Mouse (Mus musculus) limb, embryonic 13.5 days (tissue): ENCODE measurements around the gene Pomt2. TPM values are rescaled to one million over a fixed set of nuclear protein-coding genes. Genes with fewer than 3 reads are reported as not detected.

Experiments
- ATAC-seq: fragments of 200-750 bp; cut with Nextera tagmentation; 2 replicates; pipeline ENCODE4 v1.8.0; 2017; ENCODE audit warnings: low read depth, moderate number of reproducible peaks, moderate TSS enrichment; ENCODE audit not compliant: low FRiP score
- H3K27ac ChIP-seq: fragments of 300-500 bp; sonication (generic); 2 replicates; pipeline ENCODE4 v1.5.1; 2015; ENCODE audit warnings: inconsistent platforms, mild to moderate bottlenecking, moderate library complexity
- H3K27me3 ChIP-seq: fragments of 300-500 bp; sonication (generic); 2 replicates; pipeline ENCODE4 v1.6.1; 2015; ENCODE audit warnings: mild to moderate bottlenecking, inconsistent platforms
- H3K36me3 ChIP-seq: fragments of 300-500 bp; sonication (generic); 2 replicates; pipeline ENCODE4 v1.6.1; 2015; ENCODE audit warnings: inconsistent platforms, mild to moderate bottlenecking, moderate library complexity
- H3K4me1 ChIP-seq: fragments of 300-500 bp; sonication (generic); 2 replicates; pipeline ENCODE4 v1.6.1; 2015; ENCODE audit warnings: inconsistent platforms
- H3K4me2 ChIP-seq: fragments of 300-500 bp; sonication (generic); replicated peaks from 2 replicates; pipeline ENCODE4 v1.6.1; 2015; ENCODE audit warnings: inconsistent platforms, mild to moderate bottlenecking, moderate library complexity
- H3K4me3 ChIP-seq: fragments of 300-500 bp; sonication (generic); 2 replicates; pipeline ENCODE4 v1.5.1; 2015; ENCODE audit warnings: moderate library complexity, mild to moderate bottlenecking, inconsistent platforms
- H3K9ac ChIP-seq: fragments of 300-500 bp; sonication (generic); 2 replicates; pipeline ENCODE4 v1.6.1; 2015; ENCODE audit warnings: mild to moderate bottlenecking, inconsistent platforms
- H3K9me3 ChIP-seq: fragments of 300-500 bp; sonication (generic); 2 replicates; pipeline ENCODE4 v1.6.1; 2016; ENCODE audit warnings: inconsistent platforms
- WGBS: fragments of 180-500 bp; shearing (Covaris S2); methylation state at CpG from one replicate; pipeline ENCODE4 v1.1.7; 2015; 5-methylcytosine and 5-hydroxymethylcytosine counted together
- polyA plus RNA-seq: library from polyadenylated mRNA; unstranded; fragments of >200 nt; fragmentation: Nextera tagmentation; extraction: Ambion mirVana; gene quantifications from 2 replicates; pipeline ENCODE4 v1.2.1, GENCODE M21; 2015

Gene Pomt2
- polyA plus RNA-seq, 1 experiment from 2014 or later, result 17.6 TPM

DNA sequence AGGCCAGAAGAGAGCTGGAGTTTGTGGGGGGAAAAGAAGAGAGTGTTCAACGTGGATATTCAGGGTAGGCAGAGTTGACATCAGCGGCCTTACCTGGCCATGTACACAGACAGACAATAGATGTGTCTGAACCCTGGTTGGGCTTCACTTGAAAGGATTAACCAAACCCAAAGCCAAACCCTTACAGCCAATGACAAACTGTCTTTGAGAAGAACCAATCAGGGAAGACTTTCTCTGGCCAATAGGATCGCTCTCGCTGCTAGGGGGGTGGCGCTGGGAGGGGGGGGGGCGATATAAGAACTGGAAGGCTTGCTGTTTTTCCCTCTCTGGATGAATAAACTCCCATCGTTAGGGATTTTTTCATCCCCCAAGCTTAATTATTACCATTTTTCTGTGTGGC is 60.5 kb downstream of the Pomt2 start:
- Histone ChIP-seq H3K4me3 (no peak overlapping the region), H3K27ac (no peak overlapping the region), H3K27me3 (peaks cover 4% of the 10 kb centered on the region; the same call in 1 of the 2 replicates), H3K4me1 (no peaks in the 10 kb centered on the region), H3K9me3 (no peaks in the 10 kb centered on the region), H3K36me3 (no peaks in the 10 kb centered on the region), H3K4me2 (no peak overlapping the region), H3K9ac (no peak overlapping the region)
- ATAC-seq, result no peak
- 63% methylated on average over 7 of the region's 7 CpGs for WGBS

DNA sequence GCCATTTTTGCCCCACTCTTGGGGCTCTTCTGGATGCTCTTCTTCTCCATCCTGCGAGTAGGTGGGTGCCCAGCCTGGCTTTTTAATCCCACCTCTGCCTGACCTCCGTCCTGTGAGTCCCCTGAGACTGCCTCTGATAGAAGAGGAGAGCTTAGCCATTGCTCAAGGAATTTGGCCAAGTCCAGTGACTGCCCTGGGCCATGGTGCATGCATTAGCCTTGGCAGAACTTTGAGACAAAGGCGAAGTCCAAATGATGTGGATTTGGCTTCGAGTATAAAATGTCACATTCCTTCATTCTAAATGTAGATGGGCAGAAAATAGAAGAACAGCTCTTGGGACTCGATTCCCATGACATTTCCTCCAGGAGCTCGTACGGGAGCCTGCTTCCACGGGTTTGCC is 65.0 kb downstream of the Pomt2 start:
- H3K4me1 ChIP-seq, result no peaks in the 10 kb centered on the region
- H3K4me3 ChIP-seq, result no peak overlapping the region
- no peak for ATAC-seq
- no peak overlapping the region for H3K4me2 ChIP-seq
- H3K9ac ChIP-seq, result no peak overlapping the region
- H3K9me3 ChIP-seq, result no peaks in the 10 kb centered on the region
- no peak overlapping the region for H3K27ac ChIP-seq
- 80% methylated on average over 8 of the region's 8 CpGs for WGBS
- no peaks in the 10 kb centered on the region for H3K36me3 ChIP-seq
- H3K27me3 ChIP-seq, result peaks cover 4% of the 10 kb centered on the region; the same call in 1 of the 2 replicates

DNA sequence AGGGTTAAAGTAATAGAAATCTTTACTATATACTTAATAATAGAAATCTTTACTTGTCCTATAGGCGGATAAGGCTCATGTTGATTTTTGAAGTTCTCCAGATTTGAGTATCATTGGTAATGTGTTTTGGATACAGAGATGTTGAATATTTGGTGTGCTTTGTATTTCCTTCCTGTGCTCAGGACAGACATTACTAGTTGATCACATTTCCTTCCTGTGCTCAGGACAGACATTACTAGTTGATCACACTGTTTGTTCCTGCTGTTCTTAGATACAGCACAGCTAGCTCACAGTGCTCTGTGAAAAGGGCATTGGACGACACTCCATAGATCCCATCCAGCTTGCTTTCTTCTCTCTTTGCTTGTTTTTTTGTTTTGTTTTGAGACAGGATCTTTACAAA is 71.2 kb downstream of the Pomt2 start:
- Histone ChIP-seq H3K27me3 (no peaks in the 10 kb centered on the region), H3K4me3 (no peak overlapping the region), H3K9me3 (no peaks in the 10 kb centered on the region), H3K4me2 (no peak overlapping the region), H3K27ac (no peak overlapping the region), H3K36me3 (no peaks in the 10 kb centered on the region), H3K9ac (no peak overlapping the region), H3K4me1 (no peaks in the 10 kb centered on the region)
- no peak for ATAC-seq
- WGBS, result 80% methylated on average over 2 of the region's 2 CpGs

DNA sequence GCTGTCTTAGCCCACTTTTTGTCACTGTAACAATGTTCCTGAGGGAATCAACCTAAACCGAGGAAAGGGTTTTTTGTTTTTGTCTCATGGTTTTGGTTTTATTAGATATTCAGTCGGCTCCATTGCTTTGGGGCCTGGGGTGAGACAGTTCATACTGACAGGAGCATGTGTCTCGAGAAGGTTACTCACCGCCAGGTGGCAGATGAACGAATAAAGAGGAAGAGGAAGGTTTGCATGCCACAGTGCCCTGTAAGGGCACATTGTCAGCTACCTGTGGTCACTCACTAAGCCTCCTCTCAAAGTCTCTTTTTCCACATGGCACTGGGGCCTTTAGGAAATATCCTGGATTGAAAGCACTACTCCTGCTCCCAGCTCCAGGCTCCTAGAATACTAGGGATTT is 77.2 kb downstream of the Pomt2 start:
- no peaks in the 10 kb centered on the region for H3K27me3 ChIP-seq
- no peak for ATAC-seq
- WGBS, result 65% methylated on average over 5 of the region's 5 CpGs
- H3K27ac ChIP-seq, result no peak overlapping the region
- no peaks in the 10 kb centered on the region for H3K9me3 ChIP-seq
- no peaks in the 10 kb centered on the region for H3K4me1 ChIP-seq
- no peak overlapping the region for H3K4me2 ChIP-seq
- no peaks in the 10 kb centered on the region for H3K36me3 ChIP-seq
- H3K4me3 ChIP-seq, result no peak overlapping the region
- no peak overlapping the region for H3K9ac ChIP-seq

DNA sequence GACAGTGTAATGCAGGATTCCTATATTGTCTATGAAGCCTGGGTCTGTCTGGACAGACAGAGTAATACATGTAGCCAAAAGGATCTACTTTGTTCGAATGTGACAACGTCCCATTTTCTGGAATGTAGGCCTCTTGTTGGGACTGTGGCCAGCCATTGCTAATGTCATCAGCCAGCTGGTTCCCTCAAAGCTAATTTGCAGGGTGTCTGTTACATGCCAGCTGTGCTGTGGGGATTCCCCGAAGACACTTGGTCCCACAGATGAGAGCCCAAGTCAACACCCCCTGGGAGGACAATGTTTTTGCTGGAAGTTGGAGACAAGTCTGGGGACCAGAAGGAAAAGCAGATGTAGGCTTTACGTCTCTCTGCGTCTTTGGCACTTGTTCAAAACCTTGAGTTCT is 81.3 kb downstream of the Pomt2 start:
- no peak overlapping the region for H3K4me2 ChIP-seq
- H3K9me3 ChIP-seq, result no peaks in the 10 kb centered on the region
- ATAC-seq, result no peak
- H3K9ac ChIP-seq, result no peak overlapping the region
- no peak overlapping the region for H3K4me3 ChIP-seq
- H3K27ac ChIP-seq, result no peak overlapping the region
- whole genome bisulfite sequencing, result 85% methylated on average over 5 of the region's 5 CpGs
- no peaks in the 10 kb centered on the region for H3K36me3 ChIP-seq
- no peaks in the 10 kb centered on the region for H3K4me1 ChIP-seq
- peaks cover 3% of the 10 kb centered on the region; the same call in 1 of the 2 replicates for H3K27me3 ChIP-seq

DNA sequence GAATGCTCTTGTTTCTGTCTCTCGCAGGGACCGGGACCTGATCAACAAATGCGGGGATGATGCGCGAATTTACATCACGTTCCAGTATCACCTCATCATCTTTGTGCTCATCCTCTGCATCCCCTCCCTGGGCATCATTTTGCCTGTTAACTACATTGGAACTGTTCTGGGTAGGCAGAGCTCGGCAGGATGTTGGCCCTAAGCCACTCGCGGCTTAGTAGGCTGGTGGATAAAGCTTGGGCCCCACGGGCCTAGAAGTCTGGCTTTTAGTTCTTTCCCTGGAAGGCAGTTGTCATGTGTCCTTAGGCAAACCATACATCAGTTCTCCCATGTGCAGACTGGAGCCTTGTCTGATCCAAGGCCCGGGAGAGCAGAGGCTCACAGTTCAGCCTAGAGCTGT is 82.3 kb downstream of the Pomt2 start:
- peaks cover 3% of the 10 kb centered on the region; the same call in 1 of the 2 replicates for H3K27me3 ChIP-seq
- no peak overlapping the region for H3K4me2 ChIP-seq
- H3K36me3 ChIP-seq, result no peaks in the 10 kb centered on the region
- H3K4me1 ChIP-seq, result no peaks in the 10 kb centered on the region
- H3K4me3 ChIP-seq, result no peak overlapping the region
- H3K9me3 ChIP-seq, result no peaks in the 10 kb centered on the region
- no peak overlapping the region for H3K27ac ChIP-seq
- H3K9ac ChIP-seq, result no peak overlapping the region
- WGBS, result 83% methylated on average over 11 of the region's 11 CpGs
- no peak for ATAC-seq

DNA sequence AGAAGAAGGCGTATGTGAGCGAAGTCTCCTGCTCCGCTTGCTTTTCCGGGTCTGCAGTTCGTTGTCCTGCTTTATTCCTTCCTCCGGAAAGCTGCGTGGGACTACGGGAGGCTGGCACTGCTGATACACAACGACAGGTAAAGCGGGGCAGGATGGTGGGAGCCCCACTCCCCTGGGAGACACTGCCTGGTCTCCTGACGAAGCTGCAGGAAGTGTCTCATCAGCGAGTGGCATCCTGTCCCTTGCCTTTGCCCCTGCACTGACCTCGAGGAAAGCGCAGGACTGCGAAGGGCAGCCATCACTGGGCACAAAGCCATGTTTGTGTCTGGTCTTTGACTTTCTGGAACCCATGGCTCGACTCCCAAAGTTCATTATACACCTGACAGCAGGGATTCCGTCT is 90.7 kb downstream of the Pomt2 start:
- H3K9ac ChIP-seq, result no peak overlapping the region
- no peaks in the 10 kb centered on the region for H3K4me1 ChIP-seq
- no peak overlapping the region for H3K4me2 ChIP-seq
- H3K9me3 ChIP-seq, result no peaks in the 10 kb centered on the region
- H3K36me3 ChIP-seq, result no peaks in the 10 kb centered on the region
- no peak overlapping the region for H3K4me3 ChIP-seq
- H3K27ac ChIP-seq, result no peak overlapping the region
- H3K27me3 ChIP-seq, result peaks cover 42% of the 10 kb centered on the region
- 67% methylated on average over 17 of the region's 17 CpGs for WGBS
- no peak for ATAC-seq

Other genes starting within 250 kb of the Pomt2 start
- gene Cipc, start 200.9 kb downstream of the Pomt2 start, polyA plus RNA-seq, result 23.6 and 24.7 TPM in 2 replicates
- gene Zdhhc22, start 157.5 kb downstream of the Pomt2 start, polyA plus RNA-seq, result not detected in 2 replicates
- gene Tmem63c, start 126.6 kb downstream of the Pomt2 start, polyA plus RNA-seq, result 0.05 and 0.08 TPM in 2 replicates
- 0.23 and 0.42 TPM in 2 replicates for gene Ngb, start 45.4 kb downstream of the Pomt2 start, polyA plus RNA-seq
- 34.7 and 37.1 TPM in 2 replicates for gene Gstz1, start 803 bp downstream of the Pomt2 start, polyA plus RNA-seq
- 1.6 and 2.0 TPM in 2 replicates for gene Samd15, start 51.8 kb upstream of the Pomt2 start, polyA plus RNA-seq
- 2.2 and 2.5 TPM in 2 replicates for gene Tmed8, start 52.5 kb upstream of the Pomt2 start, polyA plus RNA-seq
- 0.57 and 0.59 TPM in 2 replicates for gene Noxred1, start 90.8 kb upstream of the Pomt2 start, polyA plus RNA-seq
- gene Vipas39, start 118.3 kb upstream of the Pomt2 start, polyA plus RNA-seq, result 51.9 and 52.2 TPM in 2 replicates
- gene Ahsa1, start 118.5 kb upstream of the Pomt2 start, polyA plus RNA-seq, result 218 and 223 TPM in 2 replicates
- gene Ism2, start 151.7 kb upstream of the Pomt2 start, polyA plus RNA-seq, result 1.4 and 1.5 TPM in 2 replicates
- gene Sptlc2, start 240.4 kb upstream of the Pomt2 start, polyA plus RNA-seq, result 78.2 and 78.7 TPM in 2 replicates